Mouse (Mus musculus): ENCODE measurements at regions not wholly inside any gene's neighbourhood (a gene's known extent, or its start where the extent isn't known, plus 50 kb on each side); places are given as distances from the start of the nearest gene placed in this dataset.

DNA sequence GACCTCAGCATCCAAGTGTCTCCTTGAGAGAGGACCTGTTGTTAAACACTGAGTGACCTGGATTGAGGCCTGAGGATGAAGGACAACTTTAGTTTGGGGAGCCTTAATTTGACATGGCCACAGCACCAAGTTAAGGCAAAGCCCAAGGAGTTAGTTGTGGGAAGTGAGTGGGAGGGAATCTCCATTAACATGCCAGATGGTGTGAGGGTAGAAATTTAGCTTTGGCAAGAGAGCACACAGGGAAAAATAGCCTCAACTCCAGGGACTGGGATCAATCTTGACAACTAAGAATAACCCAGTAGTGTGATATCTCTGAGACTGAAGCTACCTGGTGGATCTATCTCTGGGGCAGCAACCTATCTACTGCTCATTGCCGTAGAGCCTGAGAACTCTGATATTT, 105.4 kb downstream of the Ahr start:
- DNase-seq (ENCODE audit: low spot score in 2 of 2) = no peak

DNA sequence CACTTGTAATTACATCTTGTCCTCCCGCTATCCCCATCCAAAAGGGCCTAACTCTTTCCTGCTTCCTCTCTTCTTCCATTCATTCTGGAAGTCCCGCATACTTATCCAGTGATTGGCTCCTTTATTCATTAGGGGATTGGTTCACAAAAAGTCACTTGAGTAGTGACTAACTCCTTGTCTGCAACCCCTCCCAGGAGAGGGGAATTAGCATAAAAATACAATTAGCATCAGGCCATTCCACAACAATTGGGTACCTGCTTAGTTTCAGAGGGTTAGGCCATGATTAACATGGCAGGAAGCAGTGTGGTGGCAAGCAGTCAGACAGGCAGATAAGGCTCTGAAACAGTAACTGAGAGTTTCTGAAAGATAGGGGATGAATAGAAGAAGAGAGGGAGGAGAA, 115.6 kb downstream of the Ahr start:
- DNase-seq (ENCODE audit: low spot score in 2 of 2) = no peak

DNA sequence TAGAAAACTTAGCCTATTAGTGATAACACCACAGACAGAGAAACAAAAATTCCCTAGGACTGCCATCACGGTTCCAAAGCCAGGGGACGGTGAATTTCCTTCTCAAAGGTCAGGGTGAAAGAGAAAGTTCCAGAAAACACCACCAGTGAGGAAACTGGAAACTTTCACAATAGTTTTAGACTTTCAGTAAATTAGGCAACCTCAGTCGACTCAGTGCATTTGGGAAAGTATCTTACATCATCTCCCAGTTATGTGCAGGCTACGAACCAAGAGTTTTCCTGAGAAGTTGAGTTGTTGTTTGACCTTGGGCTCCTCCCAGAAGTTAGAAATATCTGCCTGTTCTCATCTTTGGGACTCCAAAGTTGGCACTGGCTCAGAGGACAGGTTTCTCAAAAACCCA, 116.9 kb downstream of the Ahr start:
- DNase-seq (ENCODE audit: low spot score in 2 of 2) = no peak

GRCm38 (mm10) chr12:35416583-35416982, 118.3 kb downstream of the Ahr start:
- DNase-seq (ENCODE audit: low spot score in 2 of 2) = no peak

- no peak for DNase-seq (ENCODE audit: low spot score in 2 of 2)
Measured at GRCm38 (mm10) chr12:35412715-35413114, 122.1 kb downstream of the Ahr start.

DNA sequence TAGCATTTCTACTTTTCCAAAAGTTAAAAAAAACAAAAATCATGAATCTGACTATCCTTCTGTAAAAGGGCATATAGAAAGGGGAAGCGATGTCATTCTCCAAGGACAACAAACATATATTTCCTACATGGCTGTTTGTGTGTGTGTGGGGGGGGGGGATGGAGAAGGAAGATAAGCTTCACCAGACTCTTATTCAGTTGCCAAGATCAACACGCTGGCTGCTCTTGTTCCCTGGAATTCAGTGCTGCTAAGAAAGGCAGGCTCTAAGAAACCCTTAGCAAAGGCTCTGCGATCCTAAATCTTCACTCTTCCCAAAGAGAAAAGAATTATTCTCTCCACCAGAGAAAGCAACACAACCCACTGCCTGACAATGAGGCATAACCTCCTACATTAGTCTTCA, 126.4 kb downstream of the Ahr start:
- DNase-seq (ENCODE audit: low spot score in 2 of 2) = no peak

GRCm38 (mm10) chr12:35408044-35408443, 126.8 kb downstream of the Ahr start:
- DNase-seq (ENCODE audit: low spot score in 2 of 2) = no peak

GRCm38 (mm10) chr12:35401853-35402252, 133.0 kb downstream of the Ahr start:
- no peak for DNase-seq (ENCODE audit: low spot score in 2 of 2)

GRCm38 (mm10) chr12:35401219-35401618, 133.6 kb downstream of the Ahr start:
- DNase-seq (ENCODE audit: low spot score in 2 of 2) = no peak

DNA sequence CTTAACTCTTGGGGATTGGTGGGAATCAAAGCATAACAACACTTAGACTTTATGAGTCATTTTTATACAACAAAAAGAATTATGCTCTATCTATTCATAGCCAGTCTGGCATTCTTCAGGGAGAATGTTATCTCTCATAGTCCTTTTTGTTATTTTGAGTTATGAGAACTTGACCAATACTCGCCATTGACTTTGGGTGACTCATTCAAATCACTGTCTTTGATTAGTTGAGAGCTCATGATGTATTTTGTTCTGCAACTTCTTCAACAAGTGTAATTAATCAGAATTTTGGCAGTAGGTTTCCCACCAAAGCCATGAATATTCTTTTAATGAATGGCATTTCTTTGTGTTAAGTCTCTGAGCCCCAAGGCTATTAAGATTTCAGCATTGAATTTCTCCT, 139.6 kb downstream of the Ahr start:
- DNase-seq (ENCODE audit: low spot score in 2 of 2) = no peak

DNA sequence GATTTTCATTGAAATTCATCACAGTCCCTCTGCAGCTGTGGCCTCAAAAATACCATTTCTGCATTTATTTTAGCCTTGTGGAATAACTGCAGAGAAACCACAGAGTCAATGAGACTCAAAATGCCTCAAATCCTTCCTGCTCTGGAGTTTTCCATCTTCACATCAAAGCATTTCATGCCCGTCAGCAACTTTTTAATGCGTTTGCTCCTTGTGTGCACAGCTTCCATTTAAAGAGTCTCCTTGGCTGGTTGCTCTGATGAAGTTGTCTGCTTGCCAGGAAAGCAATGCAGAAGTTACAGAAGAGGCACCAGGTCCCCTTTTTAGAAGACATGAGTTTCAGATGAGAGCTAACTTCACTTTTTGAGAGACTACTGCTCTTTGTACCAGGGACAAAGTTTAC, 142.7 kb downstream of the Ahr start:
- no peak for DNase-seq (ENCODE audit: low spot score in 2 of 2)

DNA sequence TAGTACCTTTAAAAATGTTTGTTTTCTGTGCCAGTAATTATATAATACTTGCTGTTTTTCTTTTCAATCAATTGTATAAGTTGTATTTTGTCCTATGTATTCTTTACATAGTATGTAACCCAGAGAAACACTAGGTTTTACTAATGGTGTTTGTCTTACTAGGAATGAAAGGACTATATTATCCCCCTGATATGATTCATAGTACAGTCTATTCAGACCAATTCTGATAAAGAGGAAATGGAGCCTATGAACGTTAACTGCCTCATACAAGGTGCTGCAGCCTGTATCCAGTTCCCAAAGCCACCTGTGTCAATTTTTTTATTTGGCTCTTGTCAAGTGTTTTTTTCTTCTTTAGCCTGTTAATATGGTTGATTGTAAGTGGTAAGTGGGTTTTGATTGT, 144.6 kb downstream of the Ahr start:
- no peak for DNase-seq (ENCODE audit: low spot score in 2 of 2)

GRCm38 (mm10) chr12:35389839-35390238, 145.0 kb downstream of the Ahr start:
- no peak for DNase-seq (ENCODE audit: low spot score in 2 of 2)

- no peak for DNase-seq (ENCODE audit: low spot score in 2 of 2)
Measured at GRCm38 (mm10) chr12:35384211-35384610, 150.6 kb downstream of the Ahr start.

GRCm38 (mm10) chr12:35377266-35377665, 157.6 kb downstream of the Ahr start:
- DNase-seq (ENCODE audit: low spot score in 2 of 2) = no peak

DNA sequence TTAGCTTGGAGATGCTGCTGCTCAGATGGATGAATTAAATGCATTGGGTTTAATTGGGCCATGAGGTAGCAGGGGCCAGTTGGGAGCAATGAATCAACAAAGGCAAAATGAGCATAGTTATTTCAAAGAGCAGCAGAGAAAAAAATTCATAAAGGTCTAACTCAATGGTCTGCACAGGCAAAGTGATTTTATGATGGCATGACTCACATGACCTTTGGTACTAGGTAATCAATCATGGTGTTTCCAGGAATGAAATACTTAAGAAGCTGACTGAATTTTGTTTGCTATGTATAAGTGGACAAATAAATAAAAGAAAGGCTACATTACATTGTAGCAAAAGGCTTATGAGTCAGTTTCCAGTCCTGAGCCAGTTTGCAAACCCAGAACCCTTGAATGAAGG, 158.5 kb downstream of the Ahr start:
- DNase-seq (ENCODE audit: low spot score in 2 of 2) = no peak

GRCm38 (mm10) chr12:35357901-35358300, 176.9 kb downstream of the Ahr start:
- DNase-seq (ENCODE audit: low spot score in 2 of 2) = no peak

DNA sequence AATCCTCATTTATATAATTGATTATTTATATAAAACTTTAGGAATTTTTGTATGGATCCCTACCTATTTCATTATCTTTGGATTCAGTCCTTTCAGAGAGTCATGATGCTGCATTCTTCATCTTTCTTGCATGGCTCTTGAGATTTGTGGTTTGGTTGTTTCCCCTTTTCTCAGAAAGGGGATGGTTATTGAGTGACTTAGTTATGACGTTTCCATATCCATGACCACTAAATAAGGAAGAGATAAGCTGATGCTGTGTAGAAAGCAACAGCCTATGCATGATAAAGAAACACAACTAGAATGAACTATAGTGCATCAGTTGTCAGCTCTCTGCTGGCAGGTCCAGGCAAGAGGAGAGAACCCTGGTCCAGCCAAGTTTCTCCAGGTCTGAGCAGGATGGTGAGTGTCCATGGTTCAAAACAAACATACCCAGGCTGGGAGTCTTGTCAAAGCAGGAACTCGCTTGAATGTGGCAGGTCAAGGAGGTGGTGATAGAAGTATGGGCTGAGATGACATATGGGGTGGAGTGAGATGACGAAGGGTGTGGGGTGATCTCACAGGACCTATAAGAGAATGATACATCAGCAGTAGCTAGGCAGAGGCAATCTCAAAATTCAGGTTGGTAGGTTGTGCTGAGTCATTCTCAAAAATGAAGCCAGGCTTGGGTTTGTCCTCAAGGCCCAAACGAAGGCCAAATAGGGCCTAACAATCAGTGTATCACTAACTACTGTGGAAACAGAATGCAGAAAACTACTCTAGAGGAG, 196.5 kb downstream of the Ahr start:
- no peak for DNase-seq (ENCODE audit: low spot score in 2 of 2)

- no peak for DNase-seq (ENCODE audit: low spot score in 2 of 2)
Measured at GRCm38 (mm10) chr12:35336314-35336713, 198.5 kb downstream of the Ahr start.

- DNase-seq (ENCODE audit: low spot score in 2 of 2) = no peak
Measured at GRCm38 (mm10) chr12:35334344-35335075, 200.3 kb downstream of the Ahr start.

DNA sequence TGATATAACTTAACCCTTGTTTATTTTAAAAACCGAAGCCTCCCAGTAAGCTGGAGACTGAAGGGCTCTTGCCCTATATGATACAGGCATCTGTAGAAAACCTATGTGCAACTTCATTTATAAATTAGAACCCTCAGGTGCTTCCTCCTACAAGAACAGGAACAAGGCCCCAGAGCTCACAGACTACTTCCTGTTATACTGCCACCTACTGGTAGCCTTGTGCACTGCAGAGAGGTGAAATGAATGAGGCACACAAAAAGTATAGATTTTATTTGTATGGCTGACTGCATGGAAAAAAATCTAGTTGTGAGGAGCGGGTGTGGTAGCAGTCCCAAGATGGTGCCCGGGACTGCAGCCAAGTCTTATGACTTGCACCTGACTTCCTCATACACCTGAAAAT, 203.5 kb downstream of the Ahr start:
- peak; percentile 21 to 39 for DNase-seq (ENCODE audit: low spot score in 2 of 2)

GRCm38 (mm10) chr12:35329699-35330098, 205.1 kb downstream of the Ahr start:
- DNase-seq (ENCODE audit: low spot score in 2 of 2) = no peak

- no peak for DNase-seq (ENCODE audit: low spot score in 2 of 2)
Measured at GRCm38 (mm10) chr12:35319571-35319970, 215.3 kb downstream of the Ahr start.

Data from natural killer cell, adult 2 months (primary cell).